Mouse (Mus musculus) bone marrow, adult 2 months (tissue): ENCODE data around the gene Ice1.

Experiments
- CTCF ChIP-seq: fragments of 200-500 bp; IDR thresholded peaks from 2 replicates; pipeline ENCODE4 v1.5.1; 2011; ENCODE audit warnings: low read length, control low read depth; ENCODE audit not compliant: control insufficient read depth, insufficient read depth
- POLR2A ChIP-seq: fragments of 200-500 bp; IDR thresholded peaks from 2 replicates; pipeline ENCODE4 v1.6.1; 2011; ENCODE audit warnings: low read depth, mild to moderate bottlenecking, control low read depth, low read length, borderline replicate concordance; ENCODE audit not compliant: control insufficient read depth

- TF ChIP-seq POLR2A (no peak), CTCF (no peak)
These were observed 47.1 kb downstream of the Ice1 start for GRCm38 (mm10) chr13:70590248-70590762.
